Mouse (Mus musculus): Measurements from ENCODE around the gene Rap1gap.

The Rap1gap gene

DNA sequence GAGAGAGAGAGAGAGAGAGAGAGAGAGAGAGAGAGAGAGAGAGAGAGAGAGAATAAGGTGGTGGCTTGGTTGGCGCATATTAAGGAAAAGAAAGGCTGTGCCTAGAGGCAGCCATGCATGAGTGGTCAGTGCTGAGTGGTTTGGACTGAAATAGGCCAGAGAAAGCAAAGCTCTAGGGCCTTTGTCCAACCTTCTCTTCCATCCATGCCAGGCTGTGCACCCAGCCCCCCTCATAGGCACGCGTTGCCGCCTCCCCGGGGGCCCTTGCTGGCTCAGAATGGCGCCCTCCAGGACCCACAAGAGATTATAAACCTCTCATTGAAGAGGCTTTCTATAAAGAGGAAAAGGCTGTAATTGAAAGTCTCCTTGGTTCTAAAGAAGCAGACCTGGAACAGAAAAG is 3.0 kb upstream of the Rap1gap start:
- in situ Hi-C loops (cut with MboI, MseI) = no loop called here

DNA sequence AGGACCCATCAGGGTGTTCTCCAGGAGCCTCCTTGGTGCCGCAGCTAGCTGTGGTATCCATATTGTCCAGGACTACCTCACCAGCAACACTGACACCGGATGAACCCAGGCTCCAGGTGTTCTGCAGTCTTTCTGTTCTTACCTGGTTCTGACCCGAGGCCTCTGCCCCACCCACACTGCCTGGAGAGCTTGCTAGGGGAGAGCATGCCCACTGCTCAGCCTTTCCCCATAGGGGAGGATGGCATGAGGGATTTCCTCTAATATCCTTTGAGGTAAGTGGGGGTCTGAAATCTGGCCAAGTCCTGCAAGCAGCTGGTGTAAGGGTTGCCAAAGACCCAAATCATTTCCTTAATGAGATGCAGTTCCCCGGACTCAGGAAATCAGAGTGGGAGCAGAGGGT is 1.0 kb upstream of the Rap1gap start:
- in situ Hi-C loops (cut with MboI, MseI) = no loop called here

DNA sequence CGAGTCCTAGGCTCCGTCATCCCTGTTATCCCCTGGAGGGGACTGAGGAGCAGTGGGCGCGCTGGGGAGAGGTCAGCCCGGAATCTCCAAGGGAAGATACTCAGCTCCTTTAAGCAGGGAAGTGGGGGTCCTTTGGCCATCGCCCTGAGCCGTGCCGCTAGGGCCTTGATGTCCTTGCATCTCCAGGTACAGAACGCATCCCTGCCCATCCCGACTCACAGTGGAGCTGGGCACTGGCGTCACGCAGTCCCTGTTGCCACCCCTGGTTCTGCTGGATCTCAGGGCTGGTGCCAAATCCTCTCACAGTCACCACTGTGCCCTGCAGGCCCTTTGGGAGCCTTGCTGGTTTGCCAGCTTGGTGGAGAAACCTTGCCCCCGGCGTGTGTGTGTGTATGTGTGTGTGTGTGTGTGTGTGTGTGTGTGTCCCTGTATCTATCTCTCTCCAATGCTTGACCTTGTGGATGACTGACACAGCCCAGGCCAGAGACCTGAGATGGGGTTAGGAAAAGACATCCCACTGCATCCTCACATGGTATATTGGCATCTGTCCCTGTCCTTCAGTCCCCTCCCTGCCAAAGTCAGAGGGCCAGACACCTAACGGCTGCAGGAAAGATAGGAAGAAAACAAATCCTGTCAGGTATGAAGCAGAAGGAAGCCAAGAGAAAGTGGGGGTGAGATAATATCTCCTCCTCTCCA is 602 bp downstream of the Rap1gap start:
- in situ Hi-C loops (cut with MboI, MseI) = no loop called here

DNA sequence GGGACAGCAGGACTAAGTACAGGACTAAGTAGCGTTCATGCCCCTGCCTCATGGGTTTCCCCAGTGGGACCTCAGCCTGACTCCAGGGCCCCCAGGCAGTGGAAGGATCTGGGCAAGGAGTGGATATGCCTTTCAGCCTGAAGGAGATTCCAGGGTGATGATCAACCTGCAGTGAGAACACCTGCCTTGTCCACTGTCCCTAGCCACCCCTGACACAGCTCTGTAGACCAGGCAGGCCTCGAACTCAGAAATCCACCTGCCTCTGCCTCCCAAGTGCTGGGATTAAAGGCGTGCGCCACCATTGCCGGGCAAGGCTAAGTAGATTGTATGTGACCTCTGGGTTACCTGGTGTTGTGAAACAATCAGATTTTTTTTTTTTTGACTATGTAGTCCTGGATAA is 1.3 kb downstream of the Rap1gap start:
- in situ Hi-C loops (cut with MboI, MseI) = no loop called here

DNA sequence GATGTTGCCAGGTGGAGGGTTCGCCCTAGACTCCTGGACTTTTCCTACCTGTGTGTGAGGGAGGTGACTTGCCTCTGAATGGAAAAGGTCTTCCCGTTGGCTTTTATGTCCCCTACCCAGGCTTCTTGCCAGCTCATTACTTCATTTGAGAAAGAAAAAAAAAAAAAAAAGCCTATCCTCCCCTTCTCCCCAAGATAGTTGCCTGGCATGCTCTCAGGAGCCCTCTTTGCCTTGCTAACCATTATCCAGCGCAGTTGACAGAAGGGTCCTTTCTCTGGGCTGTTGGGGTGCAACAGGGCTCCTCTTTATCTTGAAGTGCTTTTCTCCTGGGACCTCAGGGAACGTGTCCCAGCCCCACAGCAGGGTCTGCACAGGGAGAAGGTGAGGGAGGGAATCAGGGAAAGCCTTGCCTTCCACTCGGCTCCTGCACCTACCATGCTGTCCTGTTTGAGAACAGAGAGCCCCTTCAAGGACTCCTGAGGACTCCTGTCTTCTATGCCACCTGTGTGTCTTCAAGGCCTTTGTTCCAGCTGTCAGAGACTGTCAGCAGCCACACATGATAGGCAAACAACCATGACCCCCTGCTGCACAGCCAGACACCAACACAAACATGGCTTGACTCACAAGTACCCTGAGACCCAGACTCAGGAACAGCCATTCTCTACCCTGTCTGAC is 1.9 kb downstream of the Rap1gap start:
- in situ Hi-C loops (cut with MboI, MseI) = no loop called here

DNA sequence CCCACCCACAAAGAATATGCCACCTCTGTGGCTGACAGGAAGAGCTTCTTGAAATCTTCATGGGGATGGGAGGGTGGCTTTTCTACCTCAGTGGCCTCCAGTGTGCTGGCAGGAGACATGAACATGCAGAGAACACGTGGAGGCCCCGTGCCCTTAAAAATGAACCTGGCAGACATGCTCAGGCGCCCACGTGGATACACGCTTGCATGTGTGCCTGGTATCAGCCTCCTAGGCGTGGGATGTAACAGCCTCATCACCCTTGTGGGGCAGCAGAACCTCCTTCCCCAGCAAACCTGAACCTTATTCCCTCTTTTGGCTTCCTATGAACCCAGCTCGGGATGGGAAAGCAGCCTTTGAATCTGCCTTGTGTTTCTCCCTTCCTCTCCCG is 2.4 kb downstream of the Rap1gap start:
- in situ Hi-C loops (cut with MboI, MseI) = no loop called here

DNA sequence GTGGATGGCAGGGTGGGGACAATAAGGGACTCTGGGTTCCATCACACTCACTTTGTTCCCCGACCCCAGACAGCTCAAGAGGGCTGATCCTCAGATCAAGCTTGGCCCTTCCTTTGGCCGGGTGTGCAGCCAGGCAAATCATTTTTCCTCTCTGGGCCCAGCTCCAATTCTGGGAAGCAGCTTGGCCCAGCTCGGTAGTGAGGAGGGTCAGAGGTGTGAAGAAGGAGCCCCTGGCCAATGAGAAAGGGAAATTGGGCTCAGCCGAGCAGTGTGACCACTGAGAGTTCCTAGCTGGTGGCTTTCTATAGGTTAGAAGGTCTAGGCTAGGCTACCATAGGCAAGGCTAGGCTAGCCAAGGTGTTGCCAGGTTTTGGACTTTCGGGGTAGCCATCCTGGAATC is 3.2 kb downstream of the Rap1gap start:
- in situ Hi-C loops (cut with MboI, MseI) = no loop called here

DNA sequence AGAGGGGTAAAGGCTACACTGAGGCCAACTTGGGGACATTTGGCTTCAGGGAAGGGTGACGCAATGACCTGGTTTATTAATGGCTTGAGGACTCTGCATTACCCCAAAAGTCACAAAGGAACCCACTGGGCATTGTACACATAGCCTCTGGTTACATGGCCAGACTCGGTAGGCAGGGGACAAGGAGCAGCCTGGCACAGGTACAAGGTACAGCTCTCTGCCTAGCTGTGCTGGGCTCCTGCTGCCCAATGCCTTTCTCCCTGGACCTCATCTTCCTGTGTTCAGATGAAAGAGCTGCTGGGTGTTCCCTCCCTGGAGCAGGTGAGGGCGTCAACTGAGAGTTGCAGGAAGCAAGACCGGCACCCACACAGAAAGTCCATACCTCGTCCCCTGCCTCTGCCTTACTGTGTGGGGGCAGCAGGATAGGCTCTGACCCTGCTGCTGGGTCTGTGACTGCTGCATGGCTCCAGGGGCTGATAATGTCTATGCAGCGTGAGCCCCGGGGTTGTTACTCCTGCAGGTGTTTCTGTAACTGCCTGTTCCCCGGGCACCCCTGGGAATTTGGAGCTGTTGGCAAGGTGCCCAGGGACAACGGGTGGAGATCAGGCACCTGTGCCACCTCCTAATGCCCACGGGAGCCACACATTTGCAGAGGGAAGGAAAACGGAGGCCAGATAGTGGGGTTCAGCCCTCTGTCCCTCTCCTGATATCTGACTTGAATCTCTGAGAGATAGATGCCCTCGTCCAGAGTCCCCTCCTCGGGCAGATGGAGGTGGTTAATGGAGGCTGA is 7.4 kb downstream of the Rap1gap start:
- in situ Hi-C loops (cut with MboI, MseI) = no loop called here

DNA sequence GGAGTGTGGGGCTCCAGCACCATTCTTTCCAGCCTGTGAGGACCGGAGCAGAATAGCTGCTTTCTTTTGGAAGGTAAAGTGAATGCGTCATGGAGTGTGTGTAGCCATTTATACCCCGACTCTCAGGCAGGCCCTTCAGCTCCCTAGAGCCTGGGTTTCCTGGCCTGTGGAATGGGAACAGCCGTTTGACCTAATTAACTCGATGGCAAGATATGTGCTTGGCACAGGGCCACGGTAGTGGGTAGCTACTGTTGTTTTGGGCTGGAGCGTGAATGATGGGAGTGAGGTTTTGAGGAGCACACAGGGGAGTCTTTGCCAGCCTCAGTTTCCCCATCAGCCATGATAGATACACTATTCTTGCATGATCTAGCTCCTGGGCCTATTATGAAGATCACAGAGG is 11.0 kb downstream of the Rap1gap start:
- in situ Hi-C loops (cut with MboI, MseI) = no loop called here

DNA sequence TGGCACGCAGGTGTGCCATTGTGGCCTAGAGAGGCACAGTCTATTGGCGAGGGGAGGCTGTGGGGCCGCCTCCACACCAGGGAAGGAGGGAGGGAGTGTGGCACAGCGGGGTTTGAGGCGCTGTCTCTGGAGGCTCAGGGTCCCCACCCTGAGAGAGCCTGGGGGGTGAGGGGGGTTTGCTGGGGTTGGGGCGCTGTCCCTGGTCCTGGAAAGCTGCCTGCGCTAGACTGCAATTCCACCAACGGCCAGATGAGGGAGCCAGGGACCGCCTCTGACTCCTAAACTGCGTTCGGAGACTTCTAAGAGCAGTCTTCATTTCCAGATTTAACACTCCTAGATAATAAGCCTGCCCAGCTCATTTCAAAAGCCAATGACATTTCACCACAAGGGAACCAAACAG is 11.5 kb downstream of the Rap1gap start:
- in situ Hi-C loops (cut with MboI, MseI) = no loop called here

DNA sequence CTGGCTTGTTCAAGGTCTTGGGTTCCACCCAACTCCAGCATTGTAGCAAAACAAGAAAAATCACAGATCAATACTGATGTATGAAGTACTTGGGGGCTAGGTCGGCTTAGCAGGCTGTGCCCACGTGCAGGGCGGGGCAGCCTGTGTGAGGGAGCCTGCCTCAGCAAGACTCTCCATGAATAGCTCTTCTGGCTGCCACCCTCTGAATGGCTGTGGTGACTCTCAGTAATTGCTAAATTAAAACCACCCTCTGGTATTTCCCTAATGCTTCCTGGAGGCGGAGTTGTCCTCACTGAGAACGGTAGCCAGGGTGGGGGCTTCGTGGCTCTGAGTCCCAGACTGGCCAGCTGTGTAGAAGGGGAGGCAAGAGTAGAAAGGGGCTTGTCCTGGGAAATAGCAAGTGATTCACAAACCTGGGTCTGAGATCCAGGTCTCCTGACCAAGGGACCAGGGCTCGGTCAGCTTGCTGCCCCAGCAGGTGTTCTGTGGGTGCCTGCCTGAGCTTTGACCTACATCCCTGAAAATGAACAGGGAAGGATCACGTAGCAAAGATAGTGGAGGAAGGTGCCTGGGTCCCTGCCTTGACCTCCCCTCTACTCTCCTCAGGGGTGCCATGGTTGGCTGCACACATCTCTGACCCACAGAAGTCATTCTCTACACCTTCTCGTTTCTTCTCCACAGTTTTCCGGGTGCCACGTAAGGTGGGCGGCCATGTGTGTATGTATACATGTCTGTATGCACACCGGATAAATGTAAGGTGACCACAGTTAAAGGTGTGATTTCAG is 12.4 kb downstream of the Rap1gap start:
- in situ Hi-C loops (cut with MboI, MseI) = no loop called here

DNA sequence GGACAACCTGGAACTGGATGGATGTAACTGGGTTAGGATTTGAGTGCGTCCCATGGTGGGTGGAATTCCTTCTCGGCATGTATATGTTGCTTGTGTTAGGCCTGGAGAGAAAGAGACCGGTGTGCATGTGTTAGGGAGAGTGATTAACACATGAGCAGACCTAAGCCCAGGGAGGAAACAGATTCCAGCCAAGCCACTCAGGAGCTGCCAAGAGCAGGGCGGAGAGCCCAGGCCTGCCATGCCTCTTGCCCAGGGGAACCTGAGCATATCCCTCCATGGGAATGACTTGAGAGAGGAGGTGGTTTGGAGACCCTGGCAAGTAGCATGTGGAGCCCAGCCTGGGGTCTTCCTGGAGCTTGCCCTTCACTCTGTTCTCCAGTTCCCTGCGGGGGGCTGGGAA is 13.4 kb downstream of the Rap1gap start:
- in situ Hi-C loops (cut with MboI, MseI) = no loop called here

DNA sequence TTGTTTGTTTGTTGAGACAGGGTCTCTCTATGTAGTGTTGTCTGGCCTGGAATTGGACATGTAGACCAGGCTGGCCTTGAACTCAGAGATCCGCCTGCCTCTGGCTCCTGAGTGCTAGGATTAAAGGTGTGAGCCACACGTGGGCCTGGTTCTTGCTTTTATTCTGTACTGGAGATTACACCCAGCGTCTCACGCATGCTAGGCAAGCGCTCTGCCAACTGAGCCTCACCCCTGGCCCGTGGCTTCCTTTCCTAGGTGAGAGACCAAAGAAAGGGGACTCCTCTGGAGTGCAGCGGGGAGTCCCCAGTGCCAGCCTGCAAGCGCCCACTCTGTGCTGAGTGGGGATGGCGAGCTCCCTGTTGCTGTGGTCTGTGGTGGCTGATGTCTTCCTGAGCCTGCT is 14.0 kb downstream of the Rap1gap start:
- in situ Hi-C loops (cut with MboI, MseI) = no loop called here

DNA sequence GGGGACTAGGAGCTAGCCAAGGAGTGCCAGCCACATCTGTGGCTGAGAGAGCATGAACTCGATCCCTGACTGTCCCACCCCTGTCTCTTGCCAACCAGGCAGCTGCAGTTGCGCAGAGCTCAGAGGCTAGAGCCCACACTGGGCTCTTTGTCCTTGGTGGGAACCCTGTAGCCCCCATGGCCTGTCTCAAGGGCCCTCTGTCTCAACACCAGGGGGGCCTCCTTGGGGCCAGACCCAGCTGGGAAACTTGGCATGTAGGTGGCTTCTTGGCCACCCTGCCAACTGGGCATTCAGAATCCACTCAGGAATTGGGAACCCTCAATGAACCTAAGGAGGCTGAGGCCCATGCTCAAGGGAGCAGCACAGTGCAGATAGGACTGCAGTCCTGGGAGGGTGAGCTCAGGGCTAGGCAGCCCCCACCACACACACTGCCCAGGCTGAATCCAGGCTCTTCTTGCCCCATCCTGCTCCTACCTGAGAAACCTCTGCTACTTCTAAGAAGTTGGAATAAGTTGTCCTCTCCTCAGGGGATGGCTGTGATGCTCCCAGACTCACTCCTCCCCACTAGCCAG is 15.5 kb downstream of the Rap1gap start:
- in situ Hi-C loops (cut with MboI, MseI) = no loop called here

DNA sequence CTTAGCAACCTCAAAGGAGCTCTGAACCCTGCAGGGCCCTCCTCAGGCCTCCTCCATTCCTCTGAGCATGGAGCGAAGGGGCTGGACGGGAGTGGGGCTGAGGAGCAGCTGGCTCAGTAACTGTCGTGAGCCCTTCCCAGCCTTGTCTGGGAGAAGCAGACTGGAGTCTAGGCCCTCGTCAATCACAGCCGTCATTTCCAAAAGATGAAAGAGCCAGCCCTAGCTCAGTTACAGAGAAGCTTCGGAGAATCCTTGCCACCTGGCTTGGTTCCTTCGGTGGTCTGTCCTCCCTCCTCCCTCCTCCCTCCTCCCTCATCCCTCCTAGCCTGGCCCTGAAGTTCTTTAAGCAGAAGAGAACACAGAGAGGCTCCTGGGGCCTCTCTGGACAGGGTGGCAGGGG is 16.2 kb downstream of the Rap1gap start:
- in situ Hi-C loops (cut with MboI, MseI) = no loop called here

DNA sequence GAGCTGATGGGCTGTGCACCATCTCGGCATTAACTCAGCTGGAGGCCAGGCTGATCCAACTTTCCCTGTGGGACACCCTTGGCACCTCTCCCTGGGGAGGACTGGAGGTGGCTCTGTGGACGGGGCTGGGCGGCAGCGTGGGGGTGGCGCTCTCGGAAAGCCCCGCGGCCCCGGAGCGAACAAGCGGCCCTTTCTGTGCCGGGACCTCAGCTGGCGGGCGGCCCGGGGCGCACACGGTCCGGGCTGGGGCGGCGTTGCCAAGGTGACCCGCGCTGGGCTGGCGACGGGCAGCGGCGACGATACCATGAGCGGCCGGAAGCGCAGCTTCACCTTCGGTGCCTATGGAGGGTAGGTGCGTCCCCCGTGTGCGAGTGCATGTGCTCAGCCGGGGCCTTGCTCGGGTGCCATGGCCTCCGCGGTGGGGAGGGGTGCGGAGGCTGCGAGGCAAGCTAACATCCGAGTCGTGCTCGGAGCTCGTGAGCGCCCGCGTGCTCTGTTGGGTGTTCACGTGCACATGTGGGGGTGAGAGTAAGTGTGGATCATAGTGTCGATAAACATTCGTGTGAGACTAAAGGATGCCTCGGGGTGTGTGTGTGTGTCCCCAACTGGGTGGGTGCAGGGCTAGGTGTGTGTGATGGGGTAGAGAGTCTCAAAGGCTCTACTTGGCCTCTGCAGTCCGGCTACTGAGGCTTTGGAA is 17.0 kb downstream of the Rap1gap start:
- in situ Hi-C loops (cut with MboI, MseI) = no loop called here

DNA sequence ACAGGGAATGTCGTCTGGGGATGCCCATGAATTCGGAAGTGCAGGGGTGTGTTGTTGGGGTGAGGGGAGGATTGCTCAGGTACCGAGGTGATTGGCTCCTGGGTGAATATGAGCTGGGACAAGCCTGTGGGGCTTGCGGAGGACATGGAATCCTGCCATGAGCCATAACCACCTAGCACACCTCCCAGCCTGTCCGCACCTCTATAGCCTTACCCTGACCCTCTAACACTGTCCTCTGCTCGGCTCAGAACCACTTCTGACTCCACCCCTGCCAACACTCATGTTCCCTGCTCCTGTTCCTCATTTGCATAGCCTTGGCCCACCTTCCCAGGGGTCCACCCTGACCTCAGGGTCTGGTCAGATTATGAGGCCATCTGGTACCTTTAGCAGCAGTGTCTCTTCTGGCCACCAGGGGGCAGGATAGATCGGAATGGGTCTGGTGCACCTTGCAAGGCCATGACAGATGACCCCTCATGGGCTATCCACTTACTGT is 18.5 kb downstream of the Rap1gap start:
- in situ Hi-C loops (cut with MboI, MseI) = no loop called here

DNA sequence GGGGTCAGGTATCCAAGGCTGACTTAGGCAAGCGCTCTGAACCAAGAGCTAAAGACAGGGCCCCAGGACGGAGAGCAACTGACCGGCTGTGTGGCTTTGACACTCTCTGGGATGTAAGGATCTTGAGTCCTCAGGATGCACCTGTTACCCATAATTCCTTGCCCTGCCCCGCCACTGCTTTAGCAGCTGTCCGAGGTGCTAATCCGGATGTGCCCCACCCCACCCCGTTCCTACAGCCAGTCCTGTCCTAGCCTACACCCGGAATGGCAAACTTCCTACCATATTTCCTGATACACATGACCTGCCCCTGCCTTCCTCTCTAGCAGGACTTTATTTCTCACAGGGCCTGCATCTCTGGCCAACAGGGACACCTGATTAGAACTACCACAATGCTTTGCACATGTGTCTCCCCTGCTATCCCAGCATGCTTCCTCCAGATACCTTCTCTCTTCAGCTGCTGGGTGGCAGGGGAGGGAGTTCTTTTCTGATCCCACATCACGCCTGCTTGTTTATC is 20.4 kb downstream of the Rap1gap start:
- in situ Hi-C loops (cut with MboI, MseI) = no loop called here

DNA sequence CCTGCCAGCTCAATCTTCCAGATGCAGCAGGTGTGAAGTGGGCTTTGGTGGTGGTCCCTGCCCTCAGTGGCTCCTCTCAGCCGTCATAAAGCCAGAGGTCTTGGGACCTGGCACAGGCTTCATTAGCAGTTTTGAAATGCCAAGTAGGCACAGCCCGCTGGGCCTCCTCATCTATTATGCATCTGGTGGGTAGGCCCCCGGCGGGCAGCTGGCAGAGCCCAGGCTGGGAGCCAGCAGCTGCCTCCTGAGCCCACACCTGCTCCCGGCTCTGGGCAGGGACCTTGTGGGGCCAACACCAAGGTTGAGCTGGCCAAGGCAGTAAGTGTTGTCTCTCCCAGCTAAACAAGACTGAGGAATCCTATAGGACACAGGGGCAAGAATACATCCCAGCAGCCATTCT is 21.8 kb downstream of the Rap1gap start:
- in situ Hi-C loops (cut with MboI, MseI) = no loop called here

DNA sequence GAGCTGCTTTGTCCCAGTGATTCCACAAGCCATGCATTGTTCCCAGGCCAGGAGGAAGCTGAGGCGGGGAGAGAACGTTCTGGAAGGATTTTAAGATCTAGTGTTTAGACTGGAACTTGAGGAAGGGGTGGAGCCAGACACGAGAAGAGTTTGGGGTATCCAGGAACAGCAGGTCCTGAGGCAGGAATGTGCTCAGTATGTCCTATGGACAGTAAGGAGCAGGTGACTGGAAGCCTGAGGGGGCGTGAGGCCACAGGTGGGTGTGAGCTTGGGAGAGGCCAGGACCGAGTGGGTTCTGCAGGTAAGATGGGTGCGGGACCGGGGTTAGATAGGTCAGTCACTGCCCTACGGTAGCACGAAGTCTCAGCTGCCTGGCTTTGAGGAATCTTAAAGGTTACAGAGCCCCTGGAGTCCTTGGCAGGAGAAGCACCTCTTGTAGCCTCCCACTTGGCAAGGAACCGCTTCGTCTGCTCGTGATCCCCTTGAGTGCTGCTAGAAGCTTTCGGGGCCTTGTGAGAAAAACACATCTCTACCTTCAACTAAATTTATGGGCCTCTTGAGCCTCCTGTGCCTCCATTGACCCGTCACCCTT is 22.8 kb downstream of the Rap1gap start:
- in situ Hi-C loops (cut with MboI, MseI) = no loop called here
